Mouse (Mus musculus): ENCODE data around the gene Ren1. TPM values are rescaled to one million over a fixed set of nuclear protein-coding genes. Genes with fewer than 3 reads are reported as not detected.

Gene Ren1
- polyA plus RNA-seq, 1 experiment, result not detected

- Histone ChIP-seq H3K4me3 (ENCODE audit: insufficient read depth, low read depth, low read length) (no peak overlapping the region), H3K27ac (replicated peaks; ENCODE audit: low read depth, low read length) (no peak overlapping the region), H3K4me1 (ENCODE audit: control insufficient read depth, insufficient read depth, insufficient read length, low read length) (no peaks in the 10 kb centered on the region)
Measured at GRCm38 (mm10) chr1:133379986-133380320, 29.6 kb downstream of the Ren1 start.

GRCm38 (mm10) chr1:133380347-133381065 lies 30.2 kb downstream of the Ren1 start:
- Histone ChIP-seq H3K27ac (replicated peaks; ENCODE audit: low read depth, low read length) (no peak overlapping the region), H3K4me1 (ENCODE audit: control insufficient read depth, insufficient read depth, insufficient read length, low read length) (no peaks in the 10 kb centered on the region), H3K4me3 (ENCODE audit: insufficient read depth, low read depth, low read length) (no peak overlapping the region)

GRCm38 (mm10) chr1:133382008-133382407 lies 31.7 kb downstream of the Ren1 start:
- H3K4me1 ChIP-seq (ENCODE audit: control insufficient read depth, insufficient read depth, insufficient read length, low read length), result no peaks in the 10 kb centered on the region; the same call in 1 of the 2 replicates
- no peak overlapping the region for H3K4me3 ChIP-seq (ENCODE audit: insufficient read depth, low read depth, low read length)
- no peak overlapping the region for H3K27ac ChIP-seq (replicated peaks; ENCODE audit: low read depth, low read length)

GRCm38 (mm10) chr1:133382552-133383155 lies 32.3 kb downstream of the Ren1 start:
- Histone ChIP-seq H3K4me3 (ENCODE audit: insufficient read depth, low read depth, low read length) (no peak overlapping the region), H3K27ac (replicated peaks; ENCODE audit: low read depth, low read length) (no peak overlapping the region), H3K4me1 (ENCODE audit: control insufficient read depth, insufficient read depth, insufficient read length, low read length) (no peaks in the 10 kb centered on the region; the same call in 1 of the 2 replicates)

GRCm38 (mm10) chr1:133383157-133383783 lies 33.0 kb downstream of the Ren1 start:
- Histone ChIP-seq H3K4me3 (ENCODE audit: insufficient read depth, low read depth, low read length) (no peak overlapping the region), H3K27ac (replicated peaks; ENCODE audit: low read depth, low read length) (no peak overlapping the region), H3K4me1 (ENCODE audit: control insufficient read depth, insufficient read depth, insufficient read length, low read length) (no peaks in the 10 kb centered on the region; the same call in 1 of the 2 replicates)

GRCm38 (mm10) chr1:133385506-133385905 lies 35.2 kb downstream of the Ren1 start:
- Histone ChIP-seq H3K4me1 (ENCODE audit: control insufficient read depth, insufficient read depth, insufficient read length, low read length) (no peaks in the 10 kb centered on the region; the same call in 1 of the 2 replicates), H3K4me3 (ENCODE audit: insufficient read depth, low read depth, low read length) (no peak overlapping the region), H3K27ac (replicated peaks; ENCODE audit: low read depth, low read length) (no peak overlapping the region)

- no peak overlapping the region for H3K27ac ChIP-seq (replicated peaks; ENCODE audit: low read depth, low read length)
- H3K4me1 ChIP-seq (ENCODE audit: control insufficient read depth, insufficient read depth, insufficient read length, low read length), result no peaks in the 10 kb centered on the region; the same call in 1 of the 2 replicates
- H3K4me3 ChIP-seq (ENCODE audit: insufficient read depth, low read depth, low read length), result no peak overlapping the region
Measured at GRCm38 (mm10) chr1:133386209-133386608, 35.9 kb downstream of the Ren1 start.

- no peak overlapping the region for H3K27ac ChIP-seq (replicated peaks; ENCODE audit: low read depth, low read length)
- H3K4me1 ChIP-seq (ENCODE audit: control insufficient read depth, insufficient read depth, insufficient read length, low read length), result no peaks in the 10 kb centered on the region; the same call in 1 of the 2 replicates
- H3K4me3 ChIP-seq (ENCODE audit: insufficient read depth, low read depth, low read length), result no peak overlapping the region
Measured at GRCm38 (mm10) chr1:133387539-133388268, 37.4 kb downstream of the Ren1 start.

GRCm38 (mm10) chr1:133394702-133395101 lies 44.4 kb downstream of the Ren1 start:
- Histone ChIP-seq H3K4me3 (ENCODE audit: insufficient read depth, low read depth, low read length) (no peak overlapping the region), H3K27ac (replicated peaks; ENCODE audit: low read depth, low read length) (no peak overlapping the region), H3K4me1 (ENCODE audit: control insufficient read depth, insufficient read depth, insufficient read length, low read length) (peaks cover 20% of the 10 kb centered on the region)

GRCm38 (mm10) chr1:133396693-133397092 lies 46.4 kb downstream of the Ren1 start:
- H3K27ac ChIP-seq (replicated peaks; ENCODE audit: low read depth, low read length), result no peak overlapping the region
- no peak overlapping the region for H3K4me3 ChIP-seq (ENCODE audit: insufficient read depth, low read depth, low read length)

GRCm38 (mm10) chr1:133397094-133397482 lies 46.8 kb downstream of the Ren1 start:
- H3K4me3 ChIP-seq (ENCODE audit: insufficient read depth, low read depth, low read length), result no peak overlapping the region
- H3K4me1 ChIP-seq (ENCODE audit: control insufficient read depth, insufficient read depth, insufficient read length, low read length), result peaks cover 32% of the 10 kb centered on the region
- H3K27ac ChIP-seq (replicated peaks; ENCODE audit: low read depth, low read length), result 0 out of 2 replicates have a peak overlapping the region, but pooled peaks have one; percentile 36

More at GRCm38 (mm10) chr1:133396693-133397092, 46.4 kb downstream of the Ren1 start:
- H3K4me1 ChIP-seq (ENCODE audit: control insufficient read depth, insufficient read depth, insufficient read length, low read length), result peaks cover 32% of the 10 kb centered on the region

GRCm38 (mm10) chr1:133397483-133398237 lies 47.4 kb downstream of the Ren1 start:
- no peak overlapping the region for H3K4me3 ChIP-seq (ENCODE audit: insufficient read depth, low read depth, low read length)
- H3K27ac ChIP-seq (replicated peaks; ENCODE audit: low read depth, low read length), result peak overlapping the region; percentile 55

GRCm38 (mm10) chr1:133400014-133400725 lies 49.9 kb downstream of the Ren1 start:
- Histone ChIP-seq H3K4me1 (ENCODE audit: control insufficient read depth, insufficient read depth, insufficient read length, low read length) (peaks cover 32% of the 10 kb centered on the region), H3K4me3 (ENCODE audit: insufficient read depth, low read depth, low read length) (no peak overlapping the region), H3K27ac (replicated peaks; ENCODE audit: low read depth, low read length) (peak overlapping the region; percentile 11; the same call in 1 of the 2 replicates)

More at GRCm38 (mm10) chr1:133397483-133398237, 47.4 kb downstream of the Ren1 start:
- peaks cover 32% of the 10 kb centered on the region for H3K4me1 ChIP-seq (ENCODE audit: control insufficient read depth, insufficient read depth, insufficient read length, low read length)

- peaks cover 26% of the 10 kb centered on the region for H3K4me1 ChIP-seq (ENCODE audit: control insufficient read depth, insufficient read depth, insufficient read length, low read length)
- H3K4me3 ChIP-seq (ENCODE audit: insufficient read depth, low read depth, low read length), result no peak overlapping the region
Measured at GRCm38 (mm10) chr1:133404005-133404404, 53.7 kb downstream of the Ren1 start.

More at GRCm38 (mm10) chr1:133404005-133404404, 53.7 kb downstream of the Ren1 start:
- H3K27ac ChIP-seq (replicated peaks; ENCODE audit: low read depth, low read length), result no peak overlapping the region
